Mouse (Mus musculus) brain, embryonic 14.5 days (tissue): ENCODE measurements at regions not wholly inside any gene's neighbourhood (a gene's known extent, or its start where the extent isn't known, plus 50 kb on each side); places are given as distances from the start of the nearest gene placed in this dataset.

Source experiments
- DNase-seq: peaks from one replicate; pipeline ENCODE4 v3.0.0-alpha.2; 2011; ENCODE audit warnings: low read depth
- CTCF ChIP-seq: fragments of 200-500 bp; IDR thresholded peaks from 2 replicates; pipeline ENCODE4 v1.5.1; 2012; ENCODE audit warnings: inconsistent platforms, mild to moderate bottlenecking, moderate library complexity, borderline replicate concordance; ENCODE audit not compliant: insufficient read depth, insufficient read length; ENCODE audit errors: extremely low read depth
- POLR2A ChIP-seq: fragments of 200-500 bp; IDR thresholded peaks from 2 replicates; pipeline ENCODE4 v1.6.1; 2012; ENCODE audit warnings: mild to moderate bottlenecking, inconsistent platforms, borderline replicate concordance; ENCODE audit not compliant: poor library complexity, insufficient read depth, insufficient read length, severe bottlenecking; ENCODE audit errors: extremely low read depth

DNA sequence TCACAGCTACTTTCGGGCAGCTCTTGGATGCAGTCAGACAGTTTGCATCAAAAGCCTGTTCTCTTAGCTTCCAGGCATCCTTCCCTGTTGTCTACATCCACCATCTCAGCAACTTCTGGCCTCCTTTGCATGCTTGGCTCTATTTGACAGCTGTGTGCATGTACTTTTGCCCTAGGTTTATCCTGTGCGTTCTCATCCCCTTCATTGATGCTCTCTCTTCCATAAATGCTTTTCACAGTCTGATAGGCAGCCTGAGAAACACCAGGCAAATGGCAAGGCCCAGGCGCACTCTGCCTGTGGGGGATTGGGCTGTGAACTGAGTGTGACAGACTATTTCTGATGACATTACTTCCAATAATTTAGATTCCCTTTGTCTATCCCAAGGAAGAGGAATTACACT is 364.9 kb upstream of the Dcn start:
- no peak for TF ChIP-seq POLR2A
- TF ChIP-seq CTCF: no peak
- DNase-seq: peak; percentile 38

GRCm38 (mm10) chr10:97122693-97123092 is 356.7 kb upstream of the Dcn start:
- peak; percentile 80 for DNase-seq
- TF ChIP-seq CTCF (no peak), POLR2A (no peak)

DNA sequence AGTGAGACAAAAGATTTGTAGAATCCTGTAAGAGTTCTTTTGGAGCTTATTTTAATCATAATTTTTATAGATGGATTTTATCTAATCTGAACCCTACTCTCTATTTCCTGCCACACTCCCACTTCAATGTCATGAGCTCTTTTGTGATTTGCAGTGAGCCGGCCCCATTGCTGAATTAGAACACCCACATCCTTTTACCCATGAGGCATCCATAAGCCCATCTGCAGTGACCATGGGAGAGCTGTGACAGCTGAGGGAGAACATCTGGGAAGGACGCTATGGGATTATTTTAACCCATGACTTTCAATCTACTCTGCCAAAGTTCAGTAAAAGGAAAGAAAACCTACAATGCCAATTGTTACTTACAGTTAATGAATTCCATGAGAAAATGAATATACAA is 337.8 kb upstream of the Dcn start:
- no peak for DNase-seq
- TF ChIP-seq POLR2A (no peak), CTCF (no peak)

DNA sequence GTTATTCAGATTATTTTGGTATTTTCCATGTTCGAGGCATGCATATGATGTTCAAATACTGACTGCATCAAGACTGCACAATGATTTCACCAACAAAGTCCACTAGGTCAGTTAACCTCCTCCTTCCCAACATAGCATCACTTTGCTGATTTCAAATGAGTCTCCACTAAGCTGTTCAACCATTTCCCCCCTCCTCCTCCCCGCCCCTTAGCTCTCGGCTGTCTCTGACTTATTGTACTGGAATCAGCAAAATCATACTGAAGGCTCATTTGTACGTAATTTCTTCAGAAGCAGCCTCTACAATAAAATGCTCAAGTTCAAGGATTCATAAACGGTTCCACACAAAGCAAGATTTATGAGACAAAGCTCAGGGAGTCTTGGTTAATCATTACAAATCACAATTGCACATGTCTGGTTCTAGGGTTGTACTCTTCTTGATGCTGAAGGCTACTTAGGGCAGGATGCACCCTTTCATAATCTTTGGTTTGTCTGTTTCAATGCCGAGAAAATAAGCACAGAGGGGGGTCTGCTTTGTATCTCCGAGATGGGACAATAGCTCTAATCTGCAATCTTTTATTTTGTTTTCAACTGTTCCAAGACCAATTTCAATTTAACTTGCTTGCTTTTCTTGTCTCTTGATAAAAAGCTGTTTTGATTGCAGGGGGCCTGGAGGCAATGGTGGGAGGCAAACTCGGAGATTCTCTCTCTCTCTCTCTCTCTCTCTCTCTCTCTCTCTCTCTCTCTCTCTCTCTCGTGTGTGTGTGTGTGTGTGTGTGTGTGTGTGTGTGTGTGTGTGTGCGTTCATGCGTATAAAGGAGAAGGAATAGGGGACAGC is 320.6 kb upstream of the Dcn start:
- DNase-seq: peak; percentile 70
- TF ChIP-seq POLR2A: no peak
- no peak for TF ChIP-seq CTCF

DNA sequence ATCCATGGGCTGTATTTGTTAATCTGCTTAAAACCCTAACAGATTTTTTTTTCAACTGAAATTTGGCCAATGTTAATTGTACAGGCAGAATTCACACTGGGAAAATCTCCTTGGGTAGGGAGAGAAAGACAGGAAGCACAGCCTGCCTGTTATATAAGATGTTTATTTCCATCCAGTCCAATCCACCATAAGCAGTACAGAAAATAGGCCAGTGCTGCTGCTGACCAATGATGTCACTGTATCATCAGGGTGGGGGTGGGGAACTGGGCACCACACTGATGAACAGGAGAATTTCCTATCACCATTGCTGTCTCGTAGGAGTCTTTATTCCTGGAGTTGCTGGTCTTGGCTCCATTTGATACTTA is 320.0 kb upstream of the Dcn start:
- TF ChIP-seq CTCF (no peak), POLR2A (no peak)
- DNase-seq: peak; percentile 70

- DNase-seq: peak; percentile 85
- TF ChIP-seq POLR2A (no peak), CTCF (peak; percentile 53; the same call in 1 of the 2 replicates)
Observed at GRCm38 (mm10) chr10:97159831-97160575, 319.4 kb upstream of the Dcn start.

DNA sequence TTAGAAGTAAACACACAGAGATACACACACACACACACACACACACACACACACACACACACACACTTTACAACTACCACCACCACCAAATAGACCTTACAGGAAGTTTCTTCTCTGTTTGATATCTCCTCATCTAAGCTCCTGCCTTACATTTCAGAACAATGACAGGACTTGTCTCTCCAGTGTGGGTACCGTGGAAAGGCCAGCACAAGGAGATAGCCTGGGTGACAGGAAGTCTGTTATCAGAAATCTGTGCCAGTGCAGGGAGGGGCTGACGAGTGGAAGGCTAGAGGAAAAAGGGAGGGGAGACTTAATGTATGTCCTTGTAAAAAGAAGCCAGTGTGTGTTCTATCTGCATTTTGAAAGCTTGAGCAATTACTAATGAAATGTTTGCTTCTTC is 318.5 kb upstream of the Dcn start:
- no peak for TF ChIP-seq CTCF
- no peak for TF ChIP-seq POLR2A
- no peak for DNase-seq

DNA sequence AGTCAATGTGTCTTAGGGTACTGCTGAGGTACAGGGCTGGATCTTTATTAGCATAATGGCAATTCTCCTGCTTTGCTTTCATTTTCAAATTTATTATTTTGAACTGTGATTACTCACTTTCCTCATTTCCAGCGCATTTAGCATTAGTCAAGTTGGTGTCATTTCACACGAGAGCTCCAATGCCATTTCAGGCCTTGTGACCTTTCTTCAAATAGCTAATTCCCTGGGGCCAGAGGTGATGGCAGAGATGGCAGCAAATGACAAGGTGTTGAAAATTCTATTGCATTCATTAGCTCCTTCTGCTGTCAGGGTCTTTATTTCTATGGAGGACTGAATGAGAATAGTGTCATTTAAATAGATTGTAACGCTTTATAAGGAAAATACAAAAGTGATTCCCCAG is 300.9 kb upstream of the Dcn start:
- no peak for TF ChIP-seq POLR2A
- TF ChIP-seq CTCF: no peak

GRCm38 (mm10) chr10:97189696-97190095 is 289.7 kb upstream of the Dcn start:
- DNase-seq: no peak
- TF ChIP-seq CTCF: no peak
- TF ChIP-seq POLR2A: no peak

More for the DNA sequence above, 300.9 kb upstream of the Dcn start:
- DNase-seq: peak; percentile 76

- DNase-seq: peak; percentile 90
- TF ChIP-seq CTCF: no peak
- no peak for TF ChIP-seq POLR2A
Observed at GRCm38 (mm10) chr10:97211238-97211695, 268.1 kb upstream of the Dcn start.

GRCm38 (mm10) chr10:97211785-97212398 is 267.5 kb upstream of the Dcn start:
- no peak for TF ChIP-seq CTCF
- DNase-seq: peak; percentile 89

GRCm38 (mm10) chr10:97219474-97219873 is 259.9 kb upstream of the Dcn start:
- TF ChIP-seq CTCF (no peak), POLR2A (no peak)
- DNase-seq: peak; percentile 76

- no peak for TF ChIP-seq CTCF
- no peak for TF ChIP-seq POLR2A
Observed at GRCm38 (mm10) chr10:97220431-97220830, 259.0 kb upstream of the Dcn start.

More at GRCm38 (mm10) chr10:97220431-97220830, 259.0 kb upstream of the Dcn start:
- no peak for DNase-seq
